Mouse (Mus musculus) hindbrain, embryonic 12.5 days (tissue): Measurements from ENCODE around the gene Spen. TPM values are rescaled to one million over a fixed set of nuclear protein-coding genes. Genes with fewer than 3 reads are reported as not detected.
"Not testable (repeated sequence)": the region's sequence is repeated elsewhere in the genome, so short reads cannot be mapped to it uniquely, and the experiment has no call there.

Experiments
- ATAC-seq: fragments of 200-750 bp; cut with Nextera tagmentation; 2 replicates; pipeline ENCODE4 v1.8.0; 2017; ENCODE audit warnings: moderate TSS enrichment; ENCODE audit not compliant: low FRiP score
- H3K27ac ChIP-seq: fragments of 300-500 bp; sonication (generic); 2 replicates; pipeline ENCODE4 v1.5.1; 2016; ENCODE audit warnings: mild to moderate bottlenecking
- H3K27me3 ChIP-seq: fragments of 300-500 bp; sonication (generic); 2 replicates; pipeline ENCODE4 v1.6.1; 2016; ENCODE audit warnings: mild to moderate bottlenecking
- H3K36me3 ChIP-seq: fragments of 300-500 bp; sonication (generic); 2 replicates; pipeline ENCODE4 v1.6.1; 2016; ENCODE audit warnings: mild to moderate bottlenecking
- H3K4me1 ChIP-seq: fragments of 300-500 bp; sonication (generic); 2 replicates; pipeline ENCODE4 v1.6.1; 2016
- H3K4me2 ChIP-seq: fragments of 300-500 bp; sonication (generic); replicated peaks from 2 replicates; pipeline ENCODE4 v1.6.1; 2016; ENCODE audit warnings: mild to moderate bottlenecking
- H3K4me3 ChIP-seq: fragments of 300-500 bp; sonication (generic); 2 replicates; pipeline ENCODE4 v1.5.1; 2016; ENCODE audit warnings: mild to moderate bottlenecking
- H3K9ac ChIP-seq: fragments of 300-500 bp; sonication (generic); 2 replicates; pipeline ENCODE4 v1.6.1; 2016; ENCODE audit warnings: mild to moderate bottlenecking, moderate library complexity
- H3K9me3 ChIP-seq: fragments of 300-500 bp; sonication (generic); replicated peaks from 2 replicates; pipeline ENCODE4 v1.6.1; 2016; ENCODE audit warnings: mild to moderate bottlenecking
- WGBS: fragments of 180-500 bp; shearing (Covaris S2); methylation state at CpG from one replicate; pipeline ENCODE4 v1.1.7; 2016; 5-methylcytosine and 5-hydroxymethylcytosine counted together
- polyA plus RNA-seq: library from polyadenylated mRNA; unstranded; fragments of >200 nt; fragmentation: Nextera tagmentation; extraction: Ambion mirVana; gene quantifications from 2 replicates; pipeline ENCODE4 v1.2.1, GENCODE M21; 2016

The Spen gene
- polyA plus RNA-seq, 1 experiment from 2014 or later: 21.7 TPM

DNA sequence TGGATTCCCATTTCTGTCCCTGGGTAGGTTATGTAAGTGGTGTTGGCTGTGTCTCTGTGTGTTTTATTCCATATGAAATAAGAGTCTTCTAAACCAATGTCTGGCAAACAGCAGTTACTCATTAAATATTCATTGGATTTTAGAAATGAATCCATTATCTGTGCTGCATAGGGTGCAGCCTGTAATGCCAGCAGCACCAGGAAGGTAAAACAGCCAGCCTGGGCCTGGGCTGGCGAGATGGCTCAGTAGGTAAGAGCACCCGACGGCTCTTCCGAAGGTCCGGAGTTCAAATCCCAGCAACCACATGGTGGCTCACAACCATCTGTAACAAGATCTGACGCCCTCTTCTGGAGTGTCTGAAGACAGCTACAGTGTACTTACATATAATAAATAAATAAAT, 17.8 kb upstream of the Spen start:
- ATAC-seq: peak; percentile 49
- not testable (repeated sequence) for H3K27me3 ChIP-seq, H3K9ac ChIP-seq, H3K4me3 ChIP-seq, H3K9me3 ChIP-seq, H3K4me2 ChIP-seq, H3K36me3 ChIP-seq
- Histone ChIP-seq H3K4me1 (peaks cover 19% of the 10 kb centered on the region), H3K27ac (peak overlapping the region; percentile 24; the same call in 1 of the 2 replicates)
- WGBS: 85% methylated on average over 6 of the region's 6 CpGs

GRCm38 (mm10) chr4:141554255-141554865, 16.0 kb upstream of the Spen start:
- H3K4me1 ChIP-seq: peaks cover 15% of the 10 kb centered on the region
- H3K9ac ChIP-seq, H3K4me2 ChIP-seq, H3K9me3 ChIP-seq, ATAC-seq, H3K4me3 ChIP-seq, H3K27ac ChIP-seq, H3K36me3 ChIP-seq, H3K27me3 ChIP-seq: not testable (repeated sequence)
- WGBS: 91% methylated on average over 7 of the region's 9 CpGs

DNA sequence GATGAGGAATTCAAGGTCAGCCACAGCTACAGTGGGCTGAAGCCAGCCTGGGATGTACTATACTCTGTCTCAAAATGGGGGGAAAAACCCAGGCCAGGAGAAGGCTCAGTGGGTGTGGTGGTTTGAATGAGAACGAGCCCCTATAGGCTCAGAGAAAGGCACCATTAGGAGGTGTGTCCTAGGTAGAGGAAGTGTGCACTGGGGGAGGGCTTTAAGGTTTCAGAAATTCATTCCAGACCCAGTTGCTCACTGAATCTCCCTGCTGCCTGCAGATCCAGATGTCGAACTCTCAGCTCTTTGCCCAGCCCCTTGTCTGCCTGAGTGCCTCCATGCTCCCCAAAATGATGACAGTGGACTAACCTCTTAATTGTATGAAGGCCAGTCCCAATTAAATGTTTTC, 14.1 kb upstream of the Spen start:
- Histone ChIP-seq H3K9ac (no peak overlapping the region), H3K9me3 (no peaks in the 10 kb centered on the region), H3K4me2 (no peak overlapping the region), H3K36me3 (no peaks in the 10 kb centered on the region), H3K27ac (no peak overlapping the region), H3K4me1 (peaks cover 13% of the 10 kb centered on the region), H3K27me3 (no peaks in the 10 kb centered on the region), H3K4me3 (no peak overlapping the region)
- 46% methylated on average over 2 of the region's 2 CpGs for WGBS
- ATAC-seq: no peak

GRCm38 (mm10) chr4:141547299-141547698, 8.9 kb upstream of the Spen start:
- Histone ChIP-seq H3K9ac (peak overlapping the region; percentile 73), H3K27me3 (no peaks in the 10 kb centered on the region), H3K9me3 (no peaks in the 10 kb centered on the region), H3K4me2 (peak overlapping the region; percentile 90), H3K4me1 (peaks cover 19% of the 10 kb centered on the region), H3K27ac (peak overlapping the region; percentile 99), H3K4me3 (peak overlapping the region; percentile 53), H3K36me3 (no peaks in the 10 kb centered on the region)
- 21% methylated on average over 9 of the region's 9 CpGs for WGBS
- no peak for ATAC-seq

DNA sequence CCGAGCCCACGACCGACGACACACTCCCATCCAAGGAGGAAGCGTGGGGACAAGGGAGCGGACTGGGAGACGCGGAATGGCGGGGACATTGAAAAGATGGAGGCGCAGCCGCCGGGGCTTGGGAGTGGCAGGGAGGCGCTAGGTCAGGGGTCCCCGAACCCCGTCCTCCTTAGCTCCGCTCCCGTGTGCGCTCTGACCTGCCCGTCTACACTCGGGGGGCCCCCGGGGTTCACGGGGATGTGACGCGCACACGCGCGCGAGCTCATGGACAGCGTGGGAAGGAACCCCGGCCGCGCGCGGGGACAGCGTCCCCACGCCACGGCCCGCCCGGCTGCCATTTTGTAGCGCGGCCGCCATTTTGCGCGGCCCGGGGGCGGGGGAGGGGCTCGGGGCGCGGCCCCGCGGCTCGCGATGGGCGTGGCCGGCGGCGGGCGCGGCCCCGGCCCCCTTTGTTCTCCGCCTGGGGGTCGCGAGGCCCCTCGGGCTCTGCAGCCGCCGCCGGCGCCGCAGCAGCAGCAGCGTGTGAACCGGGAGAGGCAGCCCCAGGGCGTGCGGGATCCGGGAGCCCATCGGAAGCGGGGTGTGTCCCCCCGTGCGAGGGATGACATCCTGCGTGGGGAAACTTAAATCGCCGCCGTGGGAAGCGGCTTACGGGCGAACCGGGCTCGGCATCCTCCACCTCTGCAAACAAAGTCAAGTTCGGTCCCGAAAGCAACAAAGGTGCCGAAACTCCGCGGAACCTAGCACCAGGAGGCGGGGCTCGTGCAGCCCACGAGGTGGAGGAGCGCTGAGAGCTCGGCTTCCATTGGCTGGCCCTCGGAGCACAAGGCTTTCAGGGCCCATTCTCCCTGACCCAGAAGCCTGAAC, 8.2 kb upstream of the Spen start:
- Histone ChIP-seq H3K9me3 (no peaks in the 10 kb centered on the region), H3K4me2 (peak overlapping the region; percentile 90), H3K4me1 (peaks cover 25% of the 10 kb centered on the region), H3K27me3 (no peaks in the 10 kb centered on the region), H3K9ac (peak overlapping the region; percentile 73), H3K36me3 (no peaks in the 10 kb centered on the region), H3K4me3 (peak overlapping the region; percentile 53), H3K27ac (peak overlapping the region; percentile 99)
- ATAC-seq: peak; percentile 89
- WGBS: under 1% methylated on average over 70 of the region's 98 CpGs

- H3K27me3 ChIP-seq: no peaks in the 10 kb centered on the region
- H3K4me3 ChIP-seq: peak overlapping the region; percentile 53
- peak; percentile 71 for ATAC-seq
- H3K9ac ChIP-seq: peak overlapping the region; percentile 73
- peaks cover 30% of the 10 kb centered on the region for H3K4me1 ChIP-seq
- peak overlapping the region; percentile 99 for H3K27ac ChIP-seq
- no peaks in the 10 kb centered on the region for H3K9me3 ChIP-seq
- WGBS: under 1% methylated on average over 52 of the region's 56 CpGs
- no peaks in the 10 kb centered on the region for H3K36me3 ChIP-seq
- peak overlapping the region; percentile 90 for H3K4me2 ChIP-seq
Observed at GRCm38 (mm10) chr4:141545743-141546333, 7.4 kb upstream of the Spen start.

- peak; percentile 52 for ATAC-seq
- Histone ChIP-seq H3K36me3 (no peaks in the 10 kb centered on the region), H3K27ac (peak overlapping the region; percentile 99), H3K9me3 (no peaks in the 10 kb centered on the region), H3K4me3 (peak overlapping the region; percentile 53), H3K4me2 (peak overlapping the region; percentile 90), H3K9ac (peak overlapping the region; percentile 73), H3K27me3 (no peaks in the 10 kb centered on the region), H3K4me1 (peaks cover 30% of the 10 kb centered on the region)
- WGBS: under 1% methylated on average over 45 of the region's 45 CpGs
Observed at GRCm38 (mm10) chr4:141545071-141545742, 6.8 kb upstream of the Spen start.

DNA sequence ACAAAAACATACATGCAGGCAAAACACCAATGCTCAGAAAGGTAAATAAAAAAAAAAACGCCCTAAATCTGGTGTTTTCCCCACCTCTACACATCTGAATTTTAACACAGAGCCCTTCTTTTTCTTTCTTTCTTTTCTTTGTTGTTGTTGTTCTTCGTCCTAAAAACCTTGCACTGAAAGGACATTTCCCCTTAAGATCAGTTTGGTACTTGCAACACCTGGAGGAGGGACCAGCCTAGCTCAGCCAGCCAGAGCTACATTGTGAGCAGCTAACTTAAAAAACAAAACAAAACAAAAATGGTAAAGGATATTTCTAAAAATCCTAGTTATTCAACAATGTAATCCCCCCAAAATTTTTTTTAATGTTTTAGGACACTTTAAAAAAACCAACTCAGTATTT, 6.1 kb upstream of the Spen start:
- Histone ChIP-seq H3K36me3 (no peaks in the 10 kb centered on the region), H3K4me3 (peak overlapping the region; percentile 53; the same call in 1 of the 2 replicates), H3K4me2 (peak overlapping the region; percentile 90), H3K27me3 (no peaks in the 10 kb centered on the region), H3K27ac (no peak overlapping the region), H3K9me3 (no peaks in the 10 kb centered on the region), H3K4me1 (peaks cover 30% of the 10 kb centered on the region), H3K9ac (no peak overlapping the region)
- WGBS: 46% methylated on average over 2 of the region's 2 CpGs
- no peak for ATAC-seq

- Histone ChIP-seq H3K9me3 (no peaks in the 10 kb centered on the region), H3K27ac (no peak overlapping the region), H3K4me2 (no peak overlapping the region), H3K4me1 (peaks cover 32% of the 10 kb centered on the region), H3K4me3 (no peak overlapping the region), H3K9ac (no peak overlapping the region), H3K36me3 (no peaks in the 10 kb centered on the region), H3K27me3 (no peaks in the 10 kb centered on the region)
- 85% methylated on average over 3 of the region's 3 CpGs for WGBS
- no peak for ATAC-seq
Observed at GRCm38 (mm10) chr4:141543593-141543992, 5.2 kb upstream of the Spen start.

DNA sequence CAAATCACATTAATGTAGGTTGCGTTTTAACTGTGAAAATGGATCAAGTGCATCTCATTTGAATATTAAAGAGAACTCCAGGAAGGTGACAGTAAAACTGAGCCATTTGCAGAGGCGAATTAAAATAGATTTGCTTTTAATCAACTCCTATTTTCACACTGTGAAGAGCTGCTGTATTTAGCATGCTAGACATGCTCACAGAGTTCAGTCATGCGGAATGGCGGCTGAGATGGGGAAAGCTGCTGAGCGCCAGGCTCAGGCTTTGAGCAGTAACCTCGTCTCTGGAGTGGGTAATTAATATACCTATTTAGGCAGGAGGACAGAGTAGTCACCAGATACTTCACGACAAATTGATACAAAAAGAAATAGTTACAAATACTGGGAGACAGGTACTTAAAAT, 3.5 kb upstream of the Spen start:
- no peak overlapping the region for H3K9ac ChIP-seq
- H3K27ac ChIP-seq: peak overlapping the region; percentile 52
- H3K4me3 ChIP-seq: no peak overlapping the region
- H3K4me2 ChIP-seq: 0 out of 2 replicates have a peak overlapping the region, but pooled peaks have one; percentile 0
- H3K27me3 ChIP-seq: no peaks in the 10 kb centered on the region
- ATAC-seq: no peak
- no peaks in the 10 kb centered on the region for H3K36me3 ChIP-seq
- 22% methylated on average over 7 of the region's 7 CpGs for WGBS
- H3K4me1 ChIP-seq: peaks cover 25% of the 10 kb centered on the region
- H3K9me3 ChIP-seq: no peaks in the 10 kb centered on the region

DNA sequence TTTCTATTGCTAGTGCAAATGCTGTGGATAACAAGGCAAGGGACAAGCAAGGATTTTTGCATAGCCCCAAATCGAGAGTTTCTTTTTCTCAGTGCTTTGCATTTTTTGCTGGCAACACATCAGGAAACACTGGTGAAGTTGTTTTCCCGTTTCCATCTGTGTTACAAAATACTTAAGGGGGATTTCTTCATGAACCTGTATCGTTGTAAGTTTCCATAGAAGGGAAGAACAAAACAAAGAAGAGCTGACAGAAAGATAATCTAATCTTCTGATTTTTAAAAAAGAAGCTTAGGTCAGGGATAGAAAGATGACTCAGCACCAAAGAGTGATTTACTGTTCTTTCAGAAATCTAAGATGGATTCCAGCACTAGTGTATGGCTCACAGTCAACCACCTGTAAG, 2.4 kb upstream of the Spen start:
- Histone ChIP-seq H3K9ac (no peak overlapping the region), H3K4me1 (peaks cover 25% of the 10 kb centered on the region)
- 78% methylated on average over 3 of the region's 3 CpGs for WGBS

DNA sequence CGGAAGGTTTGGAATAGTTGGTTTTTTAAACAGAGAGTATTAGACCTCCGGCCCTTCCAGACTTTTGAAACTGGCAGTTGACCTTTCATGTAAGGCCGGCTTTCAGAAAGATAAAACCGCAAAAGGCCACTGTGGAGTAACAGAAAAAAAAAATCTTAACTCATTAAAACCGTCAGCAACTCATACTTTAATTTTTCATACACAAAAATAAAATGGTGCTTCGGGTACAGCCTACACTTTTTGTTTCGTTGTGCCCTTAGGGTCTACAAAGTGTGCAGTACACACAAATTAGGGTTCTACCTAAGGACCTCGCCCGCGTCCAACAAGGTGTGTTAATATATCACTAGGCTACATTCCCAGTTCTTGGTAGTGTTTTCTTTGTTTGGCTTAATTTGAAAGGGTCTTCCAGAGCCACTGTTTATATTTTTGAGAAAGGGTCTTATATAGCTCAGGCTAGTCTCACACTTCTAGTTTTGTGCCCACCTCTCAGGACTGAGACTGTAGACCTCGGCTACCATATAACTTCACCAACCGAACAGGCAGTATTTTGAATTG, 893 bp upstream of the Spen start:
- H3K36me3 ChIP-seq: no peaks in the 10 kb centered on the region

More for the DNA sequence above, 2.4 kb upstream of the Spen start:
- H3K4me3 ChIP-seq: no peak overlapping the region
- H3K27me3 ChIP-seq: no peaks in the 10 kb centered on the region
- no peak overlapping the region for H3K27ac ChIP-seq
- no peak overlapping the region for H3K4me2 ChIP-seq
- no peaks in the 10 kb centered on the region for H3K36me3 ChIP-seq
- no peaks in the 10 kb centered on the region for H3K9me3 ChIP-seq
- no peak for ATAC-seq

More for the DNA sequence above, 893 bp upstream of the Spen start:
- H3K4me2 ChIP-seq: peak overlapping the region; percentile 84
- no peaks in the 10 kb centered on the region for H3K27me3 ChIP-seq
- peak overlapping the region; percentile 99 for H3K4me3 ChIP-seq
- ATAC-seq: no peak
- H3K27ac ChIP-seq: peak overlapping the region; percentile 97
- H3K9ac ChIP-seq: peak overlapping the region; percentile 98
- WGBS: 51% methylated on average over 12 of the region's 12 CpGs
- no peaks in the 10 kb centered on the region for H3K9me3 ChIP-seq
- H3K4me1 ChIP-seq: peaks cover 32% of the 10 kb centered on the region
